Mouse (Mus musculus) CH12.LX (cell line): ENCODE results near the gene Zbtb7a.

Source experiments
- BHLHE40 ChIP-seq: IDR thresholded peaks from 2 replicates; pipeline ENCODE4 v1.6.1; 2011; ENCODE audit warnings: mild to moderate bottlenecking, low read depth, low read length, improper control_type of control experiment
- CHD1 ChIP-seq: IDR thresholded peaks from 2 replicates; pipeline ENCODE4 v1.6.1; 2012; ENCODE audit warnings: low read depth, low read length, improper control_type of control experiment, inconsistent platforms
- CTCF ChIP-seq, 2 experiments: IDR thresholded peaks in 1 of 2; conservative IDR thresholded peaks in 1 of 2; 2 replicates each; pipeline ENCODE4 v1.5.1; 2011 to 2012; ENCODE audit warnings: low read depth in 2 of 2, low read length in 2 of 2, improper control_type of control experiment in 1 of 2, inconsistent platforms in 1 of 2, mild to moderate bottlenecking in 1 of 2, moderate library complexity in 1 of 2
- E2F4 ChIP-seq: IDR thresholded peaks from 2 replicates; pipeline ENCODE4 v1.6.1; 2011; ENCODE audit warnings: low read depth, low read length, improper control_type of control experiment; ENCODE audit not compliant: insufficient replicate concordance
- MAZ ChIP-seq: IDR thresholded peaks from 2 replicates; pipeline ENCODE4 v1.6.1; 2012; ENCODE audit warnings: low read depth, mild to moderate bottlenecking, inconsistent platforms, low read length, improper control_type of control experiment, moderate library complexity
- NRF1 ChIP-seq: IDR thresholded peaks from 2 replicates; pipeline ENCODE4 v1.6.1; 2014; ENCODE audit warnings: low read depth, mild to moderate bottlenecking, inconsistent platforms, low read length, improper control_type of control experiment, moderate library complexity
- PAX5 ChIP-seq: IDR thresholded peaks from 2 replicates; pipeline ENCODE4 v1.6.1; 2012; ENCODE audit warnings: low read length, inconsistent platforms, mixed read lengths
- POLR2A ChIP-seq: IDR thresholded peaks from 2 replicates; pipeline ENCODE4 v1.6.1; 2011; ENCODE audit warnings: low read depth, mild to moderate bottlenecking, improper control_type of control experiment, low read length
- USF1 ChIP-seq: IDR thresholded peaks from 2 replicates; pipeline ENCODE4 v1.6.1; 2014; ENCODE audit warnings: low read depth, mild to moderate bottlenecking, inconsistent platforms, low read length, improper control_type of control experiment
- ZC3H11A ChIP-seq: IDR thresholded peaks from 2 replicates; pipeline ENCODE4 v1.6.1; 2012; ENCODE audit warnings: low read depth, mild to moderate bottlenecking, inconsistent platforms, low read length, improper control_type of control experiment

- TF ChIP-seq NRF1 (0 out of 2 replicates have a peak, but pooled peaks have one; percentile 21), E2F4 (no peak), CTCF (conservative IDR thresholded peaks at IDR 0.05 in 1 of 2, IDR thresholded peaks at IDR 0.05 in 1 of 2; ENCODE audit: low read depth in 2 of 2, low read length in 2 of 2) (no peak), CHD1 (no peak), POLR2A (no peak), BHLHE40 (peak; percentile 30; the same call in 1 of the 2 replicates), MAZ (peak; percentile 81), ZC3H11A (no peak), USF1 (no peak), PAX5 (no peak)
These were observed 3.2 kb downstream of the Zbtb7a start for GRCm38 (mm10) chr10:81138131-81138782.
